Mouse (Mus musculus) embryo, embryonic 10.5 days (tissue): Measurements from ENCODE around the gene Mrps33.

Experiments used
- DNase-seq: peaks from one replicate; pipeline ENCODE4 v3.0.0-alpha.2; 2015; ENCODE audit warnings: low spot score

Mrps33 gene

GRCm38 (mm10) chr6:39780857-39781666, 29.7 kb downstream of the Mrps33 start:
- peak; percentile 84 for DNase-seq

GRCm38 (mm10) chr6:39778506-39778905, 32.3 kb downstream of the Mrps33 start:
- DNase-seq = no peak

GRCm38 (mm10) chr6:39776275-39776674, 34.5 kb downstream of the Mrps33 start:
- DNase-seq = no peak

GRCm38 (mm10) chr6:39775029-39775428, 35.8 kb downstream of the Mrps33 start:
- DNase-seq = no peak

- no peak for DNase-seq
Measured at GRCm38 (mm10) chr6:39757229-39757628, 53.6 kb downstream of the Mrps33 start.
